Mouse (Mus musculus): Measurements from ENCODE around the gene Tns1. TPM values are rescaled to one million over a fixed set of nuclear protein-coding genes. Genes with fewer than 3 reads are reported as not detected.

Gene Tns1
- total and polyA plus RNA-seq, 3 experiments: 0.11 TPM; not detected in 2

DNA sequence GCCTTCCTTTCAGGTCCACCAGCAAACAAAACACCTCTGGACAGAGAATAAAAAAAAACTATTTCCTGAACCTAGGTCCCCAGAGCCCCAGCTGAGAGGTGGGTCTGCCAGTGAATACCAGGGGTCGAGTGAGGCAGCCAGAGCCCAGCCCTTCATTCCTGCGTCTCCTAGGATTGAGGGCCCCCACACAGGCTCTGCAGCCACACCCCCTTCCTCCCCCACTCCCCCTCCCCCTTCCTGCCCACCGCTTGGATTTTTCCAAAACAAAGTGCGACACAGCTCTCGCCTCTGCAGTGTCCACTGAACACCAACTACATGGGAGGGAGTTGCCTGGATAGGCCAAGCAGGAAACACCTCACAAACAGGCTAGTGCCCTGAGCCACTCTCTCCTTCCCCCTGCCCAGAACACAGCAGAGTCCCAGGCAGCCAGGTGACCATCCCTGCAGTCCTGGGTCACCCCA, 124.0 kb downstream of the Tns1 start:
- Histone ChIP-seq H3K9me3 (replicated peaks; ENCODE audit: insufficient read depth, low read length) (no peaks in the 10 kb centered on the region), H3K36me3 (ENCODE audit: control insufficient read depth in 1 of 2, insufficient read depth in 2 of 2, low read length in 2 of 2) (no peaks in the 10 kb centered on the region), H3K79me2 (ENCODE audit: control insufficient read depth, insufficient read depth, low read length, poor library complexity) (no peaks in the 10 kb centered on the region), H3K4me3 (ENCODE audit: control insufficient read depth in 1 of 2, insufficient read depth in 1 of 2, low read depth in 2 of 2, low read length in 2 of 2) (no peak overlapping the region), H3K9ac (ENCODE audit: control insufficient read depth, low read depth, low read length, poor library complexity, severe bottlenecking) (no peak overlapping the region), H3K27ac (ENCODE audit: control insufficient read depth, low read depth, low read length) (no peak overlapping the region), H3K4me1 (ENCODE audit: control insufficient read depth in 1 of 2, insufficient read depth in 2 of 2, low read length in 2 of 2) (no peaks in the 10 kb centered on the region), H3K27me3 (ENCODE audit: control insufficient read depth in 1 of 2, insufficient read depth in 2 of 2, low read length in 2 of 2) (no peaks in the 10 kb centered on the region)
- TF ChIP-seq EP300 (IDR thresholded peaks at IDR 0.05; ENCODE audit: low read depth in 1 of 2, low read length in 2 of 2) (no peak), MYC (IDR thresholded peaks at IDR 0.05; ENCODE audit: low read depth, low read length) (no peak), POLR2AphosphoS2 (IDR thresholded peaks at IDR 0.05; ENCODE audit: low read length) (no peak), KAT2A (conservative IDR thresholded peaks at IDR 0.05; ENCODE audit: low read depth, low read length) (no peak), CTCF (IDR thresholded peaks at IDR 0.05 in 2 of 3, conservative IDR thresholded peaks at IDR 0.05 in 1 of 3; ENCODE audit: control insufficient read depth in 1 of 3, insufficient read depth in 1 of 3, low read depth in 2 of 3, low read length in 3 of 3, poor library complexity in 1 of 3, severe bottlenecking in 1 of 3) (no peak), TAL1 (IDR thresholded peaks at IDR 0.05; ENCODE audit: low read length) (no peak), SIN3A (IDR thresholded peaks at IDR 0.05; ENCODE audit: low read length) (no peak), MAFK (IDR thresholded peaks at IDR 0.05; ENCODE audit: borderline replicate concordance, low read depth, low read length) (no peak)
- no peak for DNase-seq (ENCODE audit: low read depth, low spot score)

DNA sequence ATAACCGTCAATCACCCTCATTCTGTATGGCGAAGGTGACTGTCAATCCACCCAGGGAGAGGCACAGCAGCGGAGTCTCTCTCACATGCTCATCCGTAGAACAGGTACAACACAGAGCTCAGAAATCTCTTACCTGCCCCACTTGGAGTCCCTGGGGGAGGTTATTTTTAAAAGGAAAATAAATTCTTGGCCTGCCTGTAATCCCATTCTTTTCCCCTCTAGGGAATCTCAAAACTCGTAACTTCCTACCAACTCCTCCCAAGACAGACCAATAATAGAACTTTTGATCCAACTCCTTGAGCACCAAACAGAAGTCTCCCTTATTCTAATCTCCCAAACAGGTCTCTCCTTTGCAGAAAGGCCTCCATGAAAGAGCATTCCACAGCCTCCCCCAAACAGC, 124.7 kb downstream of the Tns1 start:
- Histone ChIP-seq H3K36me3 (ENCODE audit: control insufficient read depth in 1 of 2, insufficient read depth in 2 of 2, low read length in 2 of 2) (no peaks in the 10 kb centered on the region), H3K79me2 (ENCODE audit: control insufficient read depth, insufficient read depth, low read length, poor library complexity) (no peaks in the 10 kb centered on the region), H3K9me3 (replicated peaks; ENCODE audit: insufficient read depth, low read length) (no peaks in the 10 kb centered on the region), H3K9ac (ENCODE audit: control insufficient read depth, low read depth, low read length, poor library complexity, severe bottlenecking) (no peak overlapping the region), H3K4me1 (ENCODE audit: control insufficient read depth in 1 of 2, insufficient read depth in 2 of 2, low read length in 2 of 2) (no peaks in the 10 kb centered on the region), H3K27me3 (ENCODE audit: control insufficient read depth in 1 of 2, insufficient read depth in 2 of 2, low read length in 2 of 2) (no peaks in the 10 kb centered on the region), H3K4me3 (ENCODE audit: control insufficient read depth in 1 of 2, insufficient read depth in 1 of 2, low read depth in 2 of 2, low read length in 2 of 2) (no peak overlapping the region), H3K27ac (ENCODE audit: control insufficient read depth, low read depth, low read length) (no peak overlapping the region)
- TF ChIP-seq NRF1 (IDR thresholded peaks at IDR 0.05; ENCODE audit: insufficient read depth, low read depth, low read length, poor library complexity, severe bottlenecking): no peak
- no peak for TF ChIP-seq KAT2A (conservative IDR thresholded peaks at IDR 0.05; ENCODE audit: low read depth, low read length)
- TF ChIP-seq TCF12 (IDR thresholded peaks at IDR 0.05; ENCODE audit: low read depth, low read length): no peak
- no peak for TF ChIP-seq HCFC1 (IDR thresholded peaks at IDR 0.05; ENCODE audit: low read depth, low read length)
- TF ChIP-seq POLR2A (IDR thresholded peaks at IDR 0.05; ENCODE audit: control insufficient read depth in 1 of 2, insufficient read depth in 1 of 2, low read depth in 1 of 2, low read length in 2 of 2, poor library complexity in 1 of 2): no peak
- TF ChIP-seq CHD2 (IDR thresholded peaks at IDR 0.05; ENCODE audit: low read length): no peak
- TF ChIP-seq BHLHE40 (IDR thresholded peaks at IDR 0.05; ENCODE audit: borderline replicate concordance, low read depth, low read length): no peak
- TF ChIP-seq NELFE (IDR thresholded peaks at IDR 0.05; ENCODE audit: low read depth, low read length): no peak
- TF ChIP-seq E2F4 (IDR thresholded peaks at IDR 0.05; ENCODE audit: borderline replicate concordance, low read depth, low read length): no peak
- DNase-seq (ENCODE audit: low read depth, low spot score): no peak
